Mouse (Mus musculus) lung, postnatal 10 days (tissue): ENCODE measurements around the gene Nkapd1.
A peak's percentile ranks its signal among the peaks of the same experiment; 100 is the strongest.

Experiments
- DNase-seq: peaks from one replicate; pipeline ENCODE4 v3.0.0; 2021

The Nkapd1 gene

GRCm38 (mm10) chr9:50596973-50597372, 20.3 kb downstream of the Nkapd1 start:
- DNase-seq, result no peak

- no peak for DNase-seq
These were observed 22.4 kb downstream of the Nkapd1 start for GRCm38 (mm10) chr9:50594794-50595417.

- peak; percentile 52 for DNase-seq
These were observed 23.7 kb downstream of the Nkapd1 start for GRCm38 (mm10) chr9:50593544-50593943.

- DNase-seq, result no peak
These were observed 24.3 kb downstream of the Nkapd1 start for GRCm38 (mm10) chr9:50592955-50593354.

GRCm38 (mm10) chr9:50590856-50591518, 26.3 kb downstream of the Nkapd1 start:
- peak; percentile 24 for DNase-seq

- no peak for DNase-seq
These were observed 30.3 kb downstream of the Nkapd1 start for GRCm38 (mm10) chr9:50586955-50587354.

GRCm38 (mm10) chr9:50585145-50585818, 32.0 kb downstream of the Nkapd1 start:
- DNase-seq, result no peak

GRCm38 (mm10) chr9:50580370-50580769, 36.9 kb downstream of the Nkapd1 start:
- no peak for DNase-seq

GRCm38 (mm10) chr9:50569599-50570525, 47.4 kb downstream of the Nkapd1 start:
- DNase-seq, result no peak

GRCm38 (mm10) chr9:50567881-50568280, 49.4 kb downstream of the Nkapd1 start:
- no peak for DNase-seq

GRCm38 (mm10) chr9:50567372-50567771, 49.9 kb downstream of the Nkapd1 start:
- DNase-seq, result no peak

GRCm38 (mm10) chr9:50565940-50566339, 51.3 kb downstream of the Nkapd1 start:
- no peak for DNase-seq

- peak; percentile 24 for DNase-seq
These were observed 52.1 kb downstream of the Nkapd1 start for GRCm38 (mm10) chr9:50565173-50565572.

GRCm38 (mm10) chr9:50561918-50562360, 55.3 kb downstream of the Nkapd1 start:
- no peak for DNase-seq

GRCm38 (mm10) chr9:50561145-50561917, 55.9 kb downstream of the Nkapd1 start, which contains the start of gene Tex12:
Gene Tex12, minus strand, starts transcription at chr9:50561325.
- no peak for DNase-seq
